ENCODE assay signal across 10 mouse cellular contexts in genomic region chr17:34896366-34896765, GRCm38 (mm10). TPM values are rescaled to one million over a fixed set of nuclear protein-coding genes. Genes with fewer than 3 reads are reported as not detected.
DNase-seq lines count a peak whose midpoint lies in the region; ATAC-seq and TF ChIP-seq lines count a peak whose summit lies in the region.
"Had no signal": no experiment of that assay in that cellular context is flagged by ENCODE, and none has a peak within 500 bp of the region (broad histone marks: within the 10 kb centered on the region; RNA-seq: fewer than 3 reads in every experiment).

No protein-coding gene starts in this region.

- no peaks in the 10 kb centered on the region for H3K9me3 ChIP-seq in heart, embryonic 10.5 days
- H3K9me3 ChIP-seq in forebrain, embryonic 14.5 days (replicated peaks; ENCODE audit: control insufficient read depth, low read length): no peaks in the 10 kb centered on the region
- H3K9me3 ChIP-seq in liver, embryonic 15.5 days (replicated peaks): no peaks in the 10 kb centered on the region
- no peaks in the 10 kb centered on the region for H3K9me3 ChIP-seq in stomach, postnatal 0 days (ENCODE audit: control insufficient read depth, low read length)

- 85% methylated on average over 17 of the region's 17 CpGs for WGBS in heart, embryonic 10.5 days
- 81% methylated on average over 17 of the region's 17 CpGs for WGBS in forebrain, embryonic 14.5 days
- 69% methylated on average over 17 of the region's 17 CpGs for WGBS in liver, embryonic 15.5 days (ENCODE audit: insufficient replicate concordance)
- WGBS in stomach, postnatal 0 days: 81% methylated on average over 17 of the region's 17 CpGs
- WGBS in cerebellum, adult 2 months: 82% methylated on average over 17 of the region's 17 CpGs

- DNase-seq in heart, embryonic 10.5 days (ENCODE audit: low spot score): no peak
- DNase-seq in heart, postnatal 25 days (ENCODE audit: low spot score): no peak
- no peak for DNase-seq in forebrain, embryonic 14.5 days (ENCODE audit: low spot score)
- no peak for DNase-seq in stomach, postnatal 0 days (ENCODE audit: low spot score)
- no peak for DNase-seq in layer of hippocampus, postnatal 10 days (ENCODE audit: low spot score in 2 of 2)
- DNase-seq in cerebellum, adult 2 months: no peak

- peak; percentile 27 for ATAC-seq in CD4-positive, CD25-positive, alpha-beta regulatory T cell, adult 4 months
- ATAC-seq in forebrain, embryonic 14.5 days: no peak
- no peak for ATAC-seq in liver, embryonic 15.5 days (ENCODE audit: insufficient read depth)
- no peak for ATAC-seq in stomach, postnatal 0 days (ENCODE audit: low FRiP score, low TSS enrichment)

- H3K36me3 ChIP-seq in heart, embryonic 10.5 days: peaks cover 14% of the 10 kb centered on the region
- H3K36me3 ChIP-seq in forebrain, embryonic 14.5 days (ENCODE audit: control insufficient read depth, insufficient read depth, low read length): peaks cover 16% of the 10 kb centered on the region
- 0 out of 2 replicates have a peak, but pooled peaks cover 11% of the 10 kb centered on the region for H3K36me3 ChIP-seq in liver, embryonic 15.5 days (replicated peaks)
- H3K36me3 ChIP-seq in stomach, postnatal 0 days (ENCODE audit: control insufficient read depth, insufficient read depth, low read length): no peaks in the 10 kb centered on the region

- peaks cover 46% of the 10 kb centered on the region for H3K4me1 ChIP-seq in heart, embryonic 10.5 days
- H3K4me1 ChIP-seq in forebrain, embryonic 14.5 days (ENCODE audit: control insufficient read depth, insufficient read depth, low read length): peaks cover 29% of the 10 kb centered on the region
- H3K4me1 ChIP-seq in liver, embryonic 15.5 days (replicated peaks): peaks cover 78% of the 10 kb centered on the region
- H3K4me1 ChIP-seq in stomach, postnatal 0 days (replicated peaks; ENCODE audit: control insufficient read depth, insufficient read depth): no peaks in the 10 kb centered on the region
- H3K4me1 ChIP-seq in cerebellum, adult 2 months (ENCODE audit: control insufficient read depth, insufficient read depth, low read length): peaks cover 4% of the 10 kb centered on the region; the same call in 1 of the 2 replicates

- peak overlapping the region; percentile 13; the same call in 1 of the 2 replicates for H3K27ac ChIP-seq in heart, embryonic 10.5 days
- no peak overlapping the region for H3K27ac ChIP-seq in forebrain, embryonic 14.5 days (ENCODE audit: low read depth, low read length)
- 0 out of 2 replicates have a peak overlapping the region, but pooled peaks have one; percentile 19 for H3K27ac ChIP-seq in liver, embryonic 15.5 days (replicated peaks)
- H3K27ac ChIP-seq in stomach, postnatal 0 days (replicated peaks): no peak overlapping the region
- no peak overlapping the region for H3K27ac ChIP-seq in cerebellum, adult 2 months (ENCODE audit: insufficient read depth, low read length)

- H3K4me3 ChIP-seq in heart, embryonic 10.5 days: peak overlapping the region; percentile 96
- H3K4me3 ChIP-seq in forebrain, embryonic 14.5 days (ENCODE audit: low read depth, low read length): 0 out of 2 replicates have a peak overlapping the region, but pooled peaks have one; percentile 5
- H3K4me3 ChIP-seq in liver, embryonic 15.5 days (replicated peaks): no peak overlapping the region
- no peak overlapping the region for H3K4me3 ChIP-seq in stomach, postnatal 0 days (ENCODE audit: low read depth, low read length)
- H3K4me3 ChIP-seq in cerebellum, adult 2 months (replicated peaks; ENCODE audit: insufficient read depth, low read depth, low read length): no peak overlapping the region

- H3K27me3 ChIP-seq in heart, embryonic 10.5 days (ENCODE audit: insufficient read depth, poor library complexity, severe bottlenecking): no peaks in the 10 kb centered on the region
- no peaks in the 10 kb centered on the region for H3K27me3 ChIP-seq in forebrain, embryonic 14.5 days (replicated peaks; ENCODE audit: control insufficient read depth, insufficient read depth, low read length)
- no peaks in the 10 kb centered on the region for H3K27me3 ChIP-seq in liver, embryonic 15.5 days
- H3K27me3 ChIP-seq in stomach, postnatal 0 days (ENCODE audit: control insufficient read depth, insufficient read depth, low read length): no peaks in the 10 kb centered on the region
- no peaks in the 10 kb centered on the region for H3K27me3 ChIP-seq in cerebellum, adult 2 months (ENCODE audit: control insufficient read depth, insufficient read depth, low read length)

- H3K9ac ChIP-seq in forebrain, embryonic 14.5 days (ENCODE audit: low read length): peak overlapping the region; percentile 21; the same call in 1 of the 2 replicates
- H3K9ac ChIP-seq in liver, embryonic 15.5 days: no peak overlapping the region
- H3K9ac ChIP-seq in stomach, postnatal 0 days (ENCODE audit: low read length): no peak overlapping the region

- no peak for TF ChIP-seq EP300 in stomach, postnatal 0 days (optimal IDR thresholded peaks at IDR 0.05)

- intact Hi-C loops in heart, postnatal 25 days (cut with DNase I): no loop called here

- no peak for TF ChIP-seq CTCF in stomach, postnatal 0 days (IDR thresholded peaks at IDR 0.05; ENCODE audit: low read depth)
- TF ChIP-seq CTCF in cerebellum, adult 2 months (IDR thresholded peaks at IDR 0.05; ENCODE audit: borderline replicate concordance, insufficient read depth, low read depth, low read length): no peak

- no peak for TF ChIP-seq POLR2A in cerebellum, adult 2 months (IDR thresholded peaks at IDR 0.05; ENCODE audit: borderline replicate concordance, insufficient read depth, low read length)

- H3K4me2 ChIP-seq in forebrain, embryonic 14.5 days (ENCODE audit: low read length): peak overlapping the region; percentile 83
- peak overlapping the region; percentile 99 for H3K4me2 ChIP-seq in liver, embryonic 15.5 days
- no peak overlapping the region for H3K4me2 ChIP-seq in stomach, postnatal 0 days (replicated peaks; ENCODE audit: low read depth)

RNA-seq across cellular contexts. Expression of gene C2, which starts 1.7 kb away (rescaled TPM):
- polyA plus RNA-seq in heart, embryonic 10.5 days (2016; fragmentation: Nextera tagmentation; extraction: Ambion mirVana): 0.67 and 1.6 TPM in 2 replicates
- 1 to 10 TPM; 2.8 to 4.1 TPM for total RNA-seq in heart, postnatal 25 days (2021)
- 1 to 10 TPM; 1.1 to 2.5 TPM for polyA plus RNA-seq in CD4-positive, CD25-positive, alpha-beta regulatory T cell, adult 4 months (2017; shearing (Covaris generic))
- polyA plus RNA-seq in forebrain, embryonic 14.5 days (2014; fragmentation: Nextera tagmentation; extraction: Ambion mirVana): 1.3 and 1.4 TPM in 2 replicates
- polyA plus RNA-seq in liver, embryonic 15.5 days (2015; fragmentation: Nextera tagmentation; extraction: Ambion mirVana): 25.2 and 26.5 TPM in 2 replicates
- 4.8 and 5.5 TPM in 2 replicates for polyA plus RNA-seq in stomach, postnatal 0 days (2015; fragmentation: Nextera tagmentation; extraction: Ambion mirVana)
- 1 to 10 TPM; 1.3 to 1.4 TPM for total RNA-seq in layer of hippocampus, postnatal 10 days (2021)
- polyA plus RNA-seq in cerebellum, adult 2 months (2012; rRNA removed): 2.3 and 2.9 TPM in 2 replicates
- total RNA-seq: hematopoietic stem cell, adult 5-6 weeks had no signal

RNA-seq across cellular contexts. Expression of gene Ehmt2, which starts 1.9 kb away (rescaled TPM):
- polyA plus RNA-seq in heart, embryonic 10.5 days (2016; fragmentation: Nextera tagmentation; extraction: Ambion mirVana): 46.3 and 66.0 TPM in 2 replicates
- 10 to 100 TPM; 37.6 to 39.1 TPM for total RNA-seq in heart, postnatal 25 days (2021)
- 10 to 100 TPM; 21.8 to 30.5 TPM for polyA plus RNA-seq in CD4-positive, CD25-positive, alpha-beta regulatory T cell, adult 4 months (2017; shearing (Covaris generic))
- polyA plus RNA-seq in forebrain, embryonic 14.5 days (2014; fragmentation: Nextera tagmentation; extraction: Ambion mirVana): 62.5 and 76.9 TPM in 2 replicates
- 14.6 and 15.1 TPM in 2 replicates for polyA plus RNA-seq in liver, embryonic 15.5 days (2015; fragmentation: Nextera tagmentation; extraction: Ambion mirVana)
- polyA plus RNA-seq in stomach, postnatal 0 days (2015; fragmentation: Nextera tagmentation; extraction: Ambion mirVana): 23.8 and 26.2 TPM in 2 replicates
- 100 to 1,000 TPM; 174 to 175 TPM for total RNA-seq in layer of hippocampus, postnatal 10 days (2021)
- polyA plus RNA-seq in cerebellum, adult 2 months (2012; rRNA removed): 174 and 182 TPM in 2 replicates

RNA-seq across cellular contexts. Expression of gene Gm20547, which starts 14.5 kb away (rescaled TPM):
- not detected in 2 replicates for polyA plus RNA-seq in heart, embryonic 10.5 days (2016; fragmentation: Nextera tagmentation; extraction: Ambion mirVana)
- total RNA-seq in heart, postnatal 25 days (2021): under 1 TPM in 1 of 2 experiments, not detected in 1; 0.08 TPM
- not detected for polyA plus RNA-seq in CD4-positive, CD25-positive, alpha-beta regulatory T cell, adult 4 months (2017; shearing (Covaris generic))
- polyA plus RNA-seq in forebrain, embryonic 14.5 days (2014; fragmentation: Nextera tagmentation; extraction: Ambion mirVana): 0.28 TPM in 1 of 2 replicates, not detected in the other
- 0.07 TPM in 1 of 2 replicates, not detected in the other for polyA plus RNA-seq in liver, embryonic 15.5 days (2015; fragmentation: Nextera tagmentation; extraction: Ambion mirVana)
- polyA plus RNA-seq in stomach, postnatal 0 days (2015; fragmentation: Nextera tagmentation; extraction: Ambion mirVana): not detected in 2 replicates
- total RNA-seq in layer of hippocampus, postnatal 10 days (2021): under 1 TPM in 1 of 2 experiments, not detected in 1; 0.20 TPM
- polyA plus RNA-seq in cerebellum, adult 2 months (2012; rRNA removed): 0.08 and 0.10 TPM in 2 replicates
- total RNA-seq: hematopoietic stem cell, adult 5-6 weeks had no signal
- polyA plus RNA-seq: testis, adult 2 months had no signal

RNA-seq across cellular contexts. Expression of gene Zbtb12, which starts 17.1 kb away (rescaled TPM):
- polyA plus RNA-seq in heart, embryonic 10.5 days (2016; fragmentation: Nextera tagmentation; extraction: Ambion mirVana): 2.2 and 4.1 TPM in 2 replicates
- total RNA-seq in heart, postnatal 25 days (2021): 1 to 10 TPM; 6.4 to 7.4 TPM
- polyA plus RNA-seq in CD4-positive, CD25-positive, alpha-beta regulatory T cell, adult 4 months (2017; shearing (Covaris generic)): not detected
- polyA plus RNA-seq in forebrain, embryonic 14.5 days (2014; fragmentation: Nextera tagmentation; extraction: Ambion mirVana): 3.5 and 3.8 TPM in 2 replicates
- polyA plus RNA-seq in liver, embryonic 15.5 days (2015; fragmentation: Nextera tagmentation; extraction: Ambion mirVana): 0.41 and 0.64 TPM in 2 replicates
- 0.59 and 0.62 TPM in 2 replicates for polyA plus RNA-seq in stomach, postnatal 0 days (2015; fragmentation: Nextera tagmentation; extraction: Ambion mirVana)
- total RNA-seq in layer of hippocampus, postnatal 10 days (2021): 10 to 100 TPM in 1 of 2 experiments, 1 to 10 TPM in 1; 9.8 to 10.0 TPM
- polyA plus RNA-seq in cerebellum, adult 2 months (2012; rRNA removed): 8.2 and 8.3 TPM in 2 replicates

RNA-seq across cellular contexts. Expression of gene Slc44a4, which starts 17.9 kb away (rescaled TPM):
- 0.10 and 0.41 TPM in 2 replicates for polyA plus RNA-seq in heart, embryonic 10.5 days (2016; fragmentation: Nextera tagmentation; extraction: Ambion mirVana)
- total RNA-seq in heart, postnatal 25 days (2021): not detected
- polyA plus RNA-seq in CD4-positive, CD25-positive, alpha-beta regulatory T cell, adult 4 months (2017; shearing (Covaris generic)): not detected
- not detected in 2 replicates for polyA plus RNA-seq in forebrain, embryonic 14.5 days (2014; fragmentation: Nextera tagmentation; extraction: Ambion mirVana)
- 3.0 and 3.1 TPM in 2 replicates for polyA plus RNA-seq in liver, embryonic 15.5 days (2015; fragmentation: Nextera tagmentation; extraction: Ambion mirVana)
- polyA plus RNA-seq in stomach, postnatal 0 days (2015; fragmentation: Nextera tagmentation; extraction: Ambion mirVana): 31.2 and 33.1 TPM in 2 replicates
- total RNA-seq in layer of hippocampus, postnatal 10 days (2021): under 1 TPM; 0.16 to 0.20 TPM
- 0.05 TPM in 1 of 2 replicates, not detected in the other for polyA plus RNA-seq in cerebellum, adult 2 months (2012; rRNA removed)
- total RNA-seq: hematopoietic stem cell, adult 5-6 weeks had no signal

Comparison
In these comparisons a context has a peak if more than half of its experiments do, and no peak if none do; other contexts are left out.
1. H3K27ac ChIP-seq: peak in heart, embryonic 10.5 days (single experiment) and liver, embryonic 15.5 days (single experiment); none in forebrain, embryonic 14.5 days (single experiment), stomach, postnatal 0 days (single experiment) and cerebellum, adult 2 months (single experiment).
2. H3K4me3 ChIP-seq: peak in heart, embryonic 10.5 days (single experiment) and forebrain, embryonic 14.5 days (single experiment); none in liver, embryonic 15.5 days (single experiment), stomach, postnatal 0 days (single experiment) and cerebellum, adult 2 months (single experiment).